Mouse (Mus musculus): ENCODE data around the gene Cacna1h. TPM values are rescaled to one million over a fixed set of nuclear protein-coding genes. Genes with fewer than 3 reads are reported as not detected.

Gene Cacna1h
- polyA plus RNA-seq, 2 experiments, result 0.50 to 1.2 TPM

GRCm38 (mm10) chr17:25427441-25427840 lies 6.1 kb downstream of the Cacna1h start:
- ATAC-seq (ENCODE audit: insufficient read depth) (no peak), DNase-seq (ENCODE audit: low read depth in 3 of 3, low spot score in 3 of 3) (no peak)
- 39% methylated on average over 10 of the region's 10 CpGs for WGBS (ENCODE audit: insufficient replicate concordance)
- H3K27ac ChIP-seq, result no peak overlapping the region
- TF ChIP-seq EP300 (IDR thresholded peaks at IDR 0.05; ENCODE audit: low read depth), result no peak
- no peak for TF ChIP-seq CTCF (IDR thresholded peaks at IDR 0.05; ENCODE audit: low read depth)
- no peaks in the 10 kb centered on the region for H3K36me3 ChIP-seq (replicated peaks; ENCODE audit: control insufficient read depth, insufficient read depth, low read depth)
- H3K4me3 ChIP-seq (ENCODE audit: insufficient read depth in 1 of 2, low read depth in 2 of 2, low read length in 2 of 2), result no peak overlapping the region
- peaks cover 10% of the 10 kb centered on the region for H3K27me3 ChIP-seq (ENCODE audit: control insufficient read depth, insufficient read depth, low read length)
- no peaks in the 10 kb centered on the region for H3K4me1 ChIP-seq (replicated peaks; ENCODE audit: control insufficient read depth in 2 of 2, insufficient read depth in 2 of 2, low read length in 1 of 2)
- no peak overlapping the region for H3K9ac ChIP-seq (replicated peaks)
- H3K9me3 ChIP-seq (ENCODE audit: control insufficient read depth, low read length), result no peaks in the 10 kb centered on the region
- H3K4me2 ChIP-seq (ENCODE audit: low read depth), result no peak overlapping the region

GRCm38 (mm10) chr17:25425996-25426395 lies 7.6 kb downstream of the Cacna1h start:
- H3K27me3 ChIP-seq (ENCODE audit: control insufficient read depth, insufficient read depth, low read length), result no peaks in the 10 kb centered on the region; the same call in 1 of the 2 replicates
- ATAC-seq (ENCODE audit: insufficient read depth) (no peak), DNase-seq (ENCODE audit: low read depth in 3 of 3, low spot score in 3 of 3) (no peak)
- no peak overlapping the region for H3K27ac ChIP-seq
- H3K36me3 ChIP-seq (replicated peaks; ENCODE audit: control insufficient read depth, insufficient read depth, low read depth), result no peaks in the 10 kb centered on the region
- TF ChIP-seq EP300 (IDR thresholded peaks at IDR 0.05; ENCODE audit: low read depth), result no peak
- TF ChIP-seq CTCF (IDR thresholded peaks at IDR 0.05; ENCODE audit: low read depth), result no peak
- no peak overlapping the region for H3K4me2 ChIP-seq (ENCODE audit: low read depth)
- H3K9ac ChIP-seq (replicated peaks), result no peak overlapping the region
- no peak overlapping the region for H3K4me3 ChIP-seq (ENCODE audit: insufficient read depth in 1 of 2, low read depth in 2 of 2, low read length in 2 of 2)
- H3K9me3 ChIP-seq (ENCODE audit: control insufficient read depth, low read length), result no peaks in the 10 kb centered on the region
- 55% methylated on average over 2 of the region's 2 CpGs for WGBS (ENCODE audit: insufficient replicate concordance)
- no peaks in the 10 kb centered on the region for H3K4me1 ChIP-seq (replicated peaks; ENCODE audit: control insufficient read depth in 2 of 2, insufficient read depth in 2 of 2, low read length in 1 of 2)

GRCm38 (mm10) chr17:25424526-25425080 lies 9.0 kb downstream of the Cacna1h start:
- Histone ChIP-seq H3K27ac (no peak overlapping the region), H3K9me3 (ENCODE audit: control insufficient read depth, low read length) (no peaks in the 10 kb centered on the region), H3K27me3 (ENCODE audit: control insufficient read depth, insufficient read depth, low read length) (no peaks in the 10 kb centered on the region), H3K36me3 (replicated peaks; ENCODE audit: control insufficient read depth, insufficient read depth, low read depth) (no peaks in the 10 kb centered on the region), H3K4me1 (replicated peaks; ENCODE audit: control insufficient read depth in 2 of 2, insufficient read depth in 2 of 2, low read length in 1 of 2) (no peaks in the 10 kb centered on the region), H3K4me3 (ENCODE audit: insufficient read depth in 1 of 2, low read depth in 2 of 2, low read length in 2 of 2) (no peak overlapping the region), H3K4me2 (ENCODE audit: low read depth) (no peak overlapping the region), H3K9ac (replicated peaks) (no peak overlapping the region)
- TF ChIP-seq CTCF (IDR thresholded peaks at IDR 0.05; ENCODE audit: low read depth), result no peak
- no peak for TF ChIP-seq EP300 (IDR thresholded peaks at IDR 0.05; ENCODE audit: low read depth)
- ATAC-seq (ENCODE audit: insufficient read depth), result no peak
- WGBS (ENCODE audit: insufficient replicate concordance), result 52% methylated on average over 8 of the region's 8 CpGs
- no peak for DNase-seq (ENCODE audit: low read depth in 3 of 3, low spot score in 3 of 3)

DNA sequence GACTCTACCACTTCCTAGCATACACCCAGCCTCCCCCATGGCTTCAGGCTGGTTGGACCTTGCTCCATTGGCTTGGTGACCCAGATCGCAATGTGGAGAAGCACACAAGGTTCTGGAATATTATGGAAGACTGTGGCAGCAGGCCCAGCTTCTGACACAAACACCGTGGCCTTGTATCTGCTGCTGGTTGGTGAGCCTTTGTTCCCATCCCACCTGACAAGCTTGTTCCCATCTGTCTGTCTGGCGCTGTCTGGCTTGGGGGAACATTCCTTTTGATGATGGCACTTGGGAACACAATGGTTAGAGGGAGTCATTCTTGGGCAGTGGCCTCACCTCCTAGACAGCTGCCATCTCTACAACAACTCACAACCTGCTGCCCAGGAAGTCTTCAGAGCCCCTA lies 12.6 kb downstream of the Cacna1h start:
- Histone ChIP-seq H3K36me3 (replicated peaks; ENCODE audit: control insufficient read depth, insufficient read depth, low read depth) (no peaks in the 10 kb centered on the region), H3K27ac (no peak overlapping the region), H3K9ac (replicated peaks) (no peak overlapping the region), H3K4me3 (ENCODE audit: insufficient read depth in 1 of 2, low read depth in 2 of 2, low read length in 2 of 2) (no peak overlapping the region), H3K9me3 (ENCODE audit: control insufficient read depth, low read length) (no peaks in the 10 kb centered on the region), H3K4me1 (replicated peaks; ENCODE audit: control insufficient read depth in 2 of 2, insufficient read depth in 2 of 2, low read length in 1 of 2) (no peaks in the 10 kb centered on the region), H3K4me2 (ENCODE audit: low read depth) (no peak overlapping the region), H3K27me3 (ENCODE audit: control insufficient read depth, insufficient read depth, low read length) (no peaks in the 10 kb centered on the region)
- ATAC-seq (ENCODE audit: insufficient read depth) (no peak), DNase-seq (ENCODE audit: low read depth in 3 of 3, low spot score in 3 of 3) (no peak)
- whole genome bisulfite sequencing (ENCODE audit: insufficient replicate concordance), result 68% methylated on average over 3 of the region's 3 CpGs
- TF ChIP-seq EP300 (IDR thresholded peaks at IDR 0.05; ENCODE audit: low read depth) (no peak), CTCF (IDR thresholded peaks at IDR 0.05; ENCODE audit: low read depth) (no peak)

GRCm38 (mm10) chr17:25418926-25419325 lies 14.7 kb downstream of the Cacna1h start:
- 41% methylated on average over 9 of the region's 9 CpGs for WGBS (ENCODE audit: insufficient replicate concordance)

More at GRCm38 (mm10) chr17:25418926-25419325, 14.7 kb downstream of the Cacna1h start:
- Histone ChIP-seq H3K9me3 (ENCODE audit: control insufficient read depth, low read length) (no peaks in the 10 kb centered on the region), H3K4me3 (ENCODE audit: insufficient read depth in 1 of 2, low read depth in 2 of 2, low read length in 2 of 2) (no peak overlapping the region), H3K9ac (replicated peaks) (no peak overlapping the region), H3K4me1 (replicated peaks; ENCODE audit: control insufficient read depth in 2 of 2, insufficient read depth in 2 of 2, low read length in 1 of 2) (no peaks in the 10 kb centered on the region), H3K27ac (no peak overlapping the region), H3K27me3 (ENCODE audit: control insufficient read depth, insufficient read depth, low read length) (no peaks in the 10 kb centered on the region), H3K36me3 (replicated peaks; ENCODE audit: control insufficient read depth, insufficient read depth, low read depth) (no peaks in the 10 kb centered on the region), H3K4me2 (ENCODE audit: low read depth) (no peak overlapping the region)
- no peak for TF ChIP-seq EP300 (IDR thresholded peaks at IDR 0.05; ENCODE audit: low read depth)
- TF ChIP-seq CTCF (IDR thresholded peaks at IDR 0.05; ENCODE audit: low read depth), result no peak
- no peak for ATAC-seq (ENCODE audit: insufficient read depth)
- no peak for DNase-seq (ENCODE audit: low read depth in 3 of 3, low spot score in 3 of 3)

Data from liver, embryonic 14.5 days (tissue).